Mouse (Mus musculus): ENCODE results near the gene Myrfl.

DNA sequence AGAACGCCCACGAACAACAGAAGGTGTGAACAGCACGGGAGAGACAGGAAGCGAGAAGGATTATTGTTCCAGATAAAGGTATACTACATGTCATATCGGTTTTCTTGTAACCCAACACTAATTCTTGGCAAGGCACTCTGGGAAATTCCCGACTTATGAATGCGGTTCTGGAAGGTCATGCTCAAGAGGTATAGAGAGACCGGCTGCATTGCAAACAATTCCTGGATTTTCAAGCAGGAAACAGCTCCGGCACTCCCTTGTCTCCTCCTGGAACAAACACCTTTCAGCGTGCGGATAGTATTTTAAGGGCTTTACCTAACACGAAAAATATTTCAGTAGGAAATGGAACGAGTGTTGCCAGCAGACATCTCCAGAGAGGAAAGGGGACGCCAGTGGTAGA lies 145.8 kb downstream of the Myrfl start:
- TF ChIP-seq CTCF (IDR thresholded peaks at IDR 0.05; ENCODE audit: low read depth, low read length): no peak
- no peak for TF ChIP-seq POLR2A (IDR thresholded peaks at IDR 0.05; ENCODE audit: extremely low read depth, insufficient read depth, low read length)

Data from liver, adult 2 months (tissue).